In the genomic region with DNA sequence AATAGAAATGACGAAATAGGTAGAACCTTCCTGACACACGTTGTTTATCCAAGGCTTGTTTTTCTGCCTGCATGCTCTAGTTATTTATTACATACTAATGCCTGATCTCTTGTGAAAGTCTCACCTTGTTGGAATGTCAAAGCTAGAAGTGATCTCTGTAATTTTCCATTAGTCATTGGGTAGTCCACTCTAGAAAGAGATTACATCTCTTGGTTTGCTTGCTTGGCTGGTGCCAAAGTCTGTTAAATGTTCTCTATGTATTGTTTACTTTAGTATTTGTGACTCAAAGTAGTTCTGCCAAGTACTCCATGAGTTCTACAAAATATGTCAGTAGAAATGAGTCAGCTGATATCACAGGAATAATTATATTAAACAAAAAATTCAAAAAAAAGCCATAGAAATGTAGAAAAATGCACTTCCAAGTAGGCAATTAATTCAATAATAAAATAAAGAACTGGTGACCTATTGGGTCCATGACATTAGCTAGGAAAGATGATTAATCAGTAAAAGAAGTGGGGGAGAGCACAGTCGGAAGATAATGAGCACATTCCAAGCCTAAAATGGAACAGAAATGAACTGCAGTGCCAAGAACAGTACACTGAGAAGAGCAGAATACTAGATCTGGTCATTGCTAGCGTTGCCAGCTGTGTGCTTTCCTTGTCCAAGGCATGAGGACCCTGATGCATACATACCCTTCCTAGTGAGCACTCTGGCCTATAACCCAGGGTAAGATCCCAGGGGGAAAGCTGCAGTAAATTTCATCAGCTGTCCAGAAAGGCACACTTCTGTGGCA, we compare ENCODE assay signal across 15 mouse cellular contexts. TPM values are rescaled to one million over a fixed set of nuclear protein-coding genes. Genes with fewer than 3 reads are reported as not detected.
DNase-seq lines count a peak whose midpoint lies in the region; ATAC-seq and TF ChIP-seq lines count a peak whose summit lies in the region.
"Had no signal": no experiment of that assay in that cellular context is flagged by ENCODE, and none has a peak within 500 bp of the region (broad histone marks: within the 10 kb centered on the region; RNA-seq: fewer than 3 reads in every experiment).

No protein-coding gene starts in this region.

- no peaks in the 10 kb centered on the region for H3K4me1 ChIP-seq in lung, adult 2 months (ENCODE audit: control insufficient read depth, insufficient read depth, low read length)
- no peaks in the 10 kb centered on the region for H3K4me1 ChIP-seq in intestine, postnatal 0 days (replicated peaks; ENCODE audit: control insufficient read depth, insufficient read depth, low read length)
- H3K4me1 ChIP-seq in stomach, postnatal 0 days (replicated peaks; ENCODE audit: control insufficient read depth, insufficient read depth): peaks cover 2% of the 10 kb centered on the region; the same call in 1 of the 2 replicates
- no peaks in the 10 kb centered on the region for H3K4me1 ChIP-seq in forebrain, embryonic 11.5 days (replicated peaks; ENCODE audit: control insufficient read depth, insufficient read depth, low read length)
- H3K4me1 ChIP-seq: forebrain, embryonic 12.5 days had no signal

- H3K36me3 ChIP-seq in intestine, postnatal 0 days (ENCODE audit: control insufficient read depth, insufficient read depth): no peaks in the 10 kb centered on the region
- H3K36me3 ChIP-seq in stomach, postnatal 0 days (ENCODE audit: control insufficient read depth, insufficient read depth, low read length): no peaks in the 10 kb centered on the region
- no peaks in the 10 kb centered on the region for H3K36me3 ChIP-seq in forebrain, embryonic 11.5 days (ENCODE audit: control insufficient read depth, insufficient read depth, low read length)
- H3K36me3 ChIP-seq: forebrain, embryonic 12.5 days had no signal

- no peak for TF ChIP-seq EP300 in stomach, postnatal 0 days (optimal IDR thresholded peaks at IDR 0.05)

- 42% methylated on average over 4 of the region's 4 CpGs for WGBS in lung, adult 2 months
- WGBS in intestine, postnatal 0 days: 70% methylated on average over 4 of the region's 4 CpGs
- 36% methylated on average over 4 of the region's 4 CpGs for WGBS in stomach, postnatal 0 days
- 82% methylated on average over 4 of the region's 4 CpGs for WGBS in forebrain, embryonic 11.5 days

- peak; percentile 22 for DNase-seq in kidney, adult 18-20 months
- no peak for DNase-seq in kidney, postnatal 10 days
- DNase-seq in lung, postnatal 36 days: peak; percentile 31
- DNase-seq in lung, adult 2 months: no peak
- DNase-seq in stomach, postnatal 0 days (ENCODE audit: low spot score): no peak
- no peak for DNase-seq in ovary, postnatal 10 days (ENCODE audit: low spot score)
- DNase-seq in forebrain, embryonic 11.5 days (ENCODE audit: low spot score): no peak
- DNase-seq: adrenal gland, adult 8-10 months; cerebellum, adult 9-11 months; layer of hippocampus, postnatal 36 days; midbrain, embryonic 14.5 days; right cerebral cortex, postnatal 4 days; thymus, postnatal 14 days had no signal

- H3K9ac ChIP-seq in intestine, postnatal 0 days (ENCODE audit: low read depth, low read length): no peak overlapping the region
- H3K9ac ChIP-seq in stomach, postnatal 0 days (ENCODE audit: low read length): no peak overlapping the region
- no peak overlapping the region for H3K9ac ChIP-seq in forebrain, embryonic 11.5 days (ENCODE audit: low read length)
- H3K9ac ChIP-seq: forebrain, embryonic 12.5 days had no signal

- TF ChIP-seq CTCF in lung, adult 2 months (IDR thresholded peaks at IDR 0.05; ENCODE audit: insufficient read depth, low read length): no peak
- TF ChIP-seq CTCF in intestine, postnatal 0 days (IDR thresholded peaks at IDR 0.05; ENCODE audit: low read depth): no peak
- TF ChIP-seq CTCF in stomach, postnatal 0 days (IDR thresholded peaks at IDR 0.05; ENCODE audit: low read depth): no peak

- no peak overlapping the region for H3K4me3 ChIP-seq in lung, adult 2 months (replicated peaks; ENCODE audit: extremely low read depth, low read depth, low read length)
- H3K4me3 ChIP-seq in intestine, postnatal 0 days (ENCODE audit: low read depth, low read length): no peak overlapping the region
- H3K4me3 ChIP-seq in stomach, postnatal 0 days (ENCODE audit: low read depth, low read length): no peak overlapping the region
- H3K4me3 ChIP-seq in forebrain, embryonic 11.5 days (ENCODE audit: low read depth, low read length): no peak overlapping the region
- H3K4me3 ChIP-seq: forebrain, embryonic 12.5 days had no signal

- H3K9me3 ChIP-seq in intestine, postnatal 0 days (ENCODE audit: control insufficient read depth): no peaks in the 10 kb centered on the region
- no peaks in the 10 kb centered on the region for H3K9me3 ChIP-seq in stomach, postnatal 0 days (ENCODE audit: control insufficient read depth, low read length)
- no peaks in the 10 kb centered on the region for H3K9me3 ChIP-seq in forebrain, embryonic 11.5 days (ENCODE audit: control insufficient read depth, low read length)
- H3K9me3 ChIP-seq: forebrain, embryonic 12.5 days had no signal

- no peaks in the 10 kb centered on the region for H3K27me3 ChIP-seq in intestine, postnatal 0 days (replicated peaks; ENCODE audit: control insufficient read depth, insufficient read depth, low read length)
- no peaks in the 10 kb centered on the region for H3K27me3 ChIP-seq in stomach, postnatal 0 days (ENCODE audit: control insufficient read depth, insufficient read depth, low read length)
- no peaks in the 10 kb centered on the region for H3K27me3 ChIP-seq in forebrain, embryonic 11.5 days (ENCODE audit: control insufficient read depth, insufficient read depth, low read length)
- H3K27me3 ChIP-seq: forebrain, embryonic 12.5 days had no signal

- H3K4me2 ChIP-seq in intestine, postnatal 0 days (replicated peaks; ENCODE audit: low read depth): no peak overlapping the region
- H3K4me2 ChIP-seq in stomach, postnatal 0 days (replicated peaks; ENCODE audit: low read depth): no peak overlapping the region
- no peak overlapping the region for H3K4me2 ChIP-seq in forebrain, embryonic 11.5 days (ENCODE audit: low read depth, low read length, severe bottlenecking)
- H3K4me2 ChIP-seq: forebrain, embryonic 12.5 days had no signal

- TF ChIP-seq POLR2A in lung, adult 2 months (IDR thresholded peaks at IDR 0.05; ENCODE audit: borderline replicate concordance, extremely low read depth, low read depth, low read length): no peak

- no peak overlapping the region for H3K27ac ChIP-seq in intestine, postnatal 0 days (ENCODE audit: low read depth, low read length)
- H3K27ac ChIP-seq in stomach, postnatal 0 days (replicated peaks): peak overlapping the region; percentile 78
- H3K27ac ChIP-seq in forebrain, embryonic 11.5 days (ENCODE audit: low read depth, low read length): no peak overlapping the region
- H3K27ac ChIP-seq: forebrain, embryonic 12.5 days had no signal

- ATAC-seq in intestine, postnatal 0 days: peak; percentile 51; the same call in 1 of the 2 replicates
- peak; percentile 97 for ATAC-seq in stomach, postnatal 0 days (ENCODE audit: low FRiP score, low TSS enrichment)
- no peak for ATAC-seq in forebrain, embryonic 11.5 days (replicated peaks; ENCODE audit: low FRiP score)

RNA-seq across cellular contexts. Expression of a gene that starts 17.0 kb away (rescaled TPM):
- polyA plus RNA-seq in lung, adult 2 months (2012; rRNA removed): 22.3 and 24.0 TPM in 2 replicates
- 30.5 and 31.9 TPM in 2 replicates for polyA plus RNA-seq in intestine, postnatal 0 days (2015; fragmentation: Nextera tagmentation; extraction: Ambion mirVana)
- 35.4 and 40.3 TPM in 2 replicates for polyA plus RNA-seq in stomach, postnatal 0 days (2015; fragmentation: Nextera tagmentation; extraction: Ambion mirVana)
- 23.8 and 27.2 TPM in 2 replicates for polyA plus RNA-seq in forebrain, embryonic 11.5 days (2014; fragmentation: Nextera tagmentation; extraction: Ambion mirVana)

Comparison
In these comparisons a context has a peak if more than half of its experiments do, and no peak if none do; other contexts are left out.
1. DNase-seq: peak in kidney, adult 18-20 months (single experiment) and lung, postnatal 36 days (single experiment); none in kidney, postnatal 10 days (single experiment), lung, adult 2 months (single experiment), stomach, postnatal 0 days (single experiment), ovary, postnatal 10 days (single experiment) and forebrain, embryonic 11.5 days (single experiment).